Mouse (Mus musculus) lung, adult 2 months (tissue): ENCODE measurements around the gene Rab5c.

ENCODE experiments used
- CTCF ChIP-seq: fragments of 200-500 bp; IDR thresholded peaks from 2 replicates; pipeline ENCODE4 v1.5.1; 2011; ENCODE audit warnings: mild to moderate bottlenecking, low read length, control low read depth; ENCODE audit not compliant: insufficient read depth
- POLR2A ChIP-seq: fragments of 200-500 bp; IDR thresholded peaks from 2 replicates; pipeline ENCODE4 v1.6.1; 2011; ENCODE audit warnings: low read depth, mild to moderate bottlenecking, control low read depth, low read length, borderline replicate concordance; ENCODE audit errors: extremely low read depth

DNA sequence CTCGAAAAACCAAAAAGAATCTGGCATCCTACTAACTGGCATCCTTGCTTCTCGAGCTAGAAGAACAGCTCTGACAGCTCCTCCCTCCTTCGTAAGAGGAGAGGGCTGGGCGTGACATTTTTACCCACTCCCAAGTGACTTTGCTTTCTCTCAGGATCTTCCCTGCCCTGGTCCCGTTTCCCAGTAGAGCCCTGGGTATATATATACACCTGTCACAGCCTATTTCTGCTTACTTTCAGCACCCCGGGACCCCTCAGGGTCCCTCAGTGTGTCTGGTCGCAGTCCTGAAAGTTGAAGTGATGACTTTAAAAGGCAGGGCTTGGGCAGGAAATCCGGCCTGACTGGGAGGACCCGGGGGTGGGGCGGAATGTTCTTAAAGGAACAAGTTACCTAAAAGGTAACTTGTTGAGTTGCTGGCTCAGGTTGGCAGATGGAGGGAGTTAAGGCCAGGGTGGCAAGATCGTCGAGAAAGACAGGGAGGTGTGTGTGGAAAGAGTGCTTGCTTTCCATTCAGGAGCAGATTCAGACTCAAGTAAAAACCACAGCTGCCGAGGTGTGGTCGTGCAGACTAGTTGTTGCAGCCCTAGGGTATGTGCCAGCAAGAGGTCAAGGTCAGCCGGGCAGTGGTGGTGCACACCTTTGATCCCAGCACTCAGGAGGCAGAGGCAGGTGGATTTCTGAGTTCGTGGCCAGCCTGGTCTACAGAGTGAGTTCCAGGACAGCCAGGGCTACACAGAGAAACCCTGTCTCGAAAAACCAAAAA, 32.8 kb upstream of the Rab5c start, which contains the start of gene Ghdc:
- TF ChIP-seq CTCF: no peak
- no peak for TF ChIP-seq POLR2A
